Mouse (Mus musculus): ENCODE measurements around the gene Fyn. TPM values are rescaled to one million over a fixed set of nuclear protein-coding genes. Genes with fewer than 3 reads are reported as not detected.

Fyn gene
- polyA plus RNA-seq, 1 experiment from 2014 or later: 79.1 TPM

DNA sequence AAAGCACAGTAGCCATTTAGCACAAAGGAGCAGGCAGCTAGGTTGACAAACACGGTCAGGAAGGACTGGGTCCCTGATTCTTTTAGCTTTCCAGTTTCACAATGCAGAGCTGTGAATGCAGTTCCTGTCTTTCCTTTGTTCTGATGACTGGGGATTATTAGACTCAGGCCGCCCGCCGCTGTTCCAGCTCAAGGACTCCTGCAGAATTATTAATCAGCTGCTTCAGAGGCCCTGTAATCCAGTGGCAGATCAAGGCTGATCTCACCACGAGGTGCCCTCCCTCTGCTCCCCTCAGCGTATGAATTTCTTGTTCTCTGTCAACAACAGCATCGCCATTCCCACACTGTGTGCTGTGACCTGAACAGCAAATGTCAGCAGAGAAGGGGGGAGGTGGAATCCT, 172.3 kb downstream of the Fyn start:
- peak; percentile 82 for ATAC-seq (ENCODE audit: low FRiP score, low read depth)

GRCm38 (mm10) chr10:39541451-39541874, 172.8 kb downstream of the Fyn start:
- no peak overlapping the region for H3K4me2 ChIP-seq
- peaks cover 62% of the 10 kb centered on the region for H3K4me1 ChIP-seq (replicated peaks)
- WGBS: 8% methylated on average over 6 of the region's 6 CpGs

More for the DNA sequence above, 172.3 kb downstream of the Fyn start:
- H3K36me3 ChIP-seq: peaks cover 8% of the 10 kb centered on the region; the same call in 1 of the 2 replicates
- H3K4me1 ChIP-seq (replicated peaks): peaks cover 65% of the 10 kb centered on the region
- H3K27ac ChIP-seq (replicated peaks): peak overlapping the region; percentile 92
- H3K9ac ChIP-seq: peak overlapping the region; percentile 23; the same call in 1 of the 2 replicates
- no peaks in the 10 kb centered on the region for H3K27me3 ChIP-seq
- H3K4me3 ChIP-seq: no peak overlapping the region
- 4% methylated on average over 7 of the region's 7 CpGs for WGBS
- no peak overlapping the region for H3K4me2 ChIP-seq
- no peaks in the 10 kb centered on the region for H3K9me3 ChIP-seq

DNA sequence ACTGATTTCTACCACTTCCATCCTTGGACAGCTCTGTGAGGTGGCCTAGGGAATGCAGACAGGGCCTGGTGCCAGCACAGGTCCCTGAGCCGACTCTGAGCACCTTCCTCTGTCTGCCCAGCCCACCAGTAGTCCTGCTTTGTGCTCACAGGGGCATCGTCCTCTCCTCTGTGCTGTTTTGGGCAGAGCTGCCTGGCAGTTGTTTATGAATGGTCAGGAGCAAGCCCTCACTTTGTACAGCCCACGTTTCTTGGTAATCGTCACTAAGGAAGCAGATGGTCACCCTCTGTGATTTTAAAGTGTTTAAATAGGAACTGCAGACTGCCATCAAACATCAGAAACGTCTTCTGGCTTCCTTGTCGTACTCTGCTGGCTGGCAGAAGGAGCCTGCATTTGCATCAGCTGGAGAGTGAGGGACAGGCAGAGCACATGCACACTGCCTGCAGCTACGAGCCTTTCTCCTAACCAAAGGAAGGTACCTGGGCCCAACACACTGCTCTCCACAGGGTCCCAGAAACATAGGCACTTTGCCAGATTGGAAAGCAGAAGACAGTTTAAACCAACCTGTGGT, 173.4 kb downstream of the Fyn start:
- Histone ChIP-seq H3K9ac (peak overlapping the region; percentile 23; the same call in 1 of the 2 replicates), H3K27me3 (no peaks in the 10 kb centered on the region), H3K4me3 (no peak overlapping the region), H3K9me3 (no peaks in the 10 kb centered on the region), H3K27ac (replicated peaks) (peak overlapping the region; percentile 92), H3K36me3 (peaks cover 8% of the 10 kb centered on the region; the same call in 1 of the 2 replicates), H3K4me2 (no peak overlapping the region), H3K4me1 (replicated peaks) (peaks cover 60% of the 10 kb centered on the region)
- WGBS: 7% methylated on average over 7 of the region's 7 CpGs
- ATAC-seq (ENCODE audit: low FRiP score, low read depth): peak; percentile 52

More at GRCm38 (mm10) chr10:39541451-39541874, 172.8 kb downstream of the Fyn start:
- no peaks in the 10 kb centered on the region for H3K27me3 ChIP-seq
- H3K9me3 ChIP-seq: no peaks in the 10 kb centered on the region
- peak overlapping the region; percentile 92 for H3K27ac ChIP-seq (replicated peaks)
- peak overlapping the region; percentile 23; the same call in 1 of the 2 replicates for H3K9ac ChIP-seq
- H3K36me3 ChIP-seq: peaks cover 8% of the 10 kb centered on the region; the same call in 1 of the 2 replicates
- ATAC-seq (ENCODE audit: low FRiP score, low read depth): peak; percentile 55
- H3K4me3 ChIP-seq: no peak overlapping the region

GRCm38 (mm10) chr10:39542535-39543257, 174.0 kb downstream of the Fyn start:
- Histone ChIP-seq H3K4me1 (replicated peaks) (peaks cover 62% of the 10 kb centered on the region), H3K4me2 (no peak overlapping the region)
- WGBS: 44% methylated on average over 15 of the region's 15 CpGs

DNA sequence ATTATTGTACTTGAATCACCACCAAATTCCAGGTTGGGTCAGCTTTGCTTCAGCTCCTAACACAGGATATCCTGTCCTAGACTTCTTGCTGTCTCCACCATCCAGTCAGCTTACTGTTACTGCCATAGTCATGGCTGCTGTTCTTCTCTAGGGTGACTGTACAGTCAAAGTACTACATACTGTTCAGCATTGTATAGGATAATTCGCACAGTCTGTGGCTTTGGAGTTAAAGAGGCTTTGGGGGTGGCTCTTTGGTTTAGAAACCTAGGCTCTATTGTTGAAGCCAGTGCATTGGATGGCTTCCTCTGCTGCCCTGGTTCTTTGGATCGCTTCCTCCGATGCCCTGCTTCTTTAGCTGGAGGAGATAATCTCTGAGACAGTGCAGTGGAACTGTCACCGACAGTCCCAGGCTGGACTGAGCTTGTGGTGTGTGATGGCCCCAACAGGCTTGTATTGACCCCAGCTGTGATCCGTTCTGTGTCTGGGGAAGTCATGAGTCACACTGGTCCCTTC, 174.7 kb downstream of the Fyn start:
- no peaks in the 10 kb centered on the region for H3K9me3 ChIP-seq
- 71% methylated on average over 5 of the region's 5 CpGs for WGBS
- H3K27ac ChIP-seq (replicated peaks): peak overlapping the region; percentile 92
- no peaks in the 10 kb centered on the region for H3K27me3 ChIP-seq
- H3K4me1 ChIP-seq (replicated peaks): peaks cover 62% of the 10 kb centered on the region
- no peak overlapping the region for H3K9ac ChIP-seq
- H3K4me2 ChIP-seq: no peak overlapping the region
- ATAC-seq (ENCODE audit: low FRiP score, low read depth): no peak
- peaks cover 8% of the 10 kb centered on the region; the same call in 1 of the 2 replicates for H3K36me3 ChIP-seq
- H3K4me3 ChIP-seq: no peak overlapping the region

More at GRCm38 (mm10) chr10:39542535-39543257, 174.0 kb downstream of the Fyn start:
- H3K27ac ChIP-seq (replicated peaks): peak overlapping the region; percentile 92
- H3K9ac ChIP-seq: no peak overlapping the region
- no peaks in the 10 kb centered on the region for H3K9me3 ChIP-seq
- ATAC-seq (ENCODE audit: low FRiP score, low read depth): peak; percentile 39
- H3K36me3 ChIP-seq: peaks cover 8% of the 10 kb centered on the region; the same call in 1 of the 2 replicates
- no peak overlapping the region for H3K4me3 ChIP-seq
- no peaks in the 10 kb centered on the region for H3K27me3 ChIP-seq

GRCm38 (mm10) chr10:39547369-39548074, 178.9 kb downstream of the Fyn start:
- H3K27ac ChIP-seq (replicated peaks): no peak overlapping the region
- no peak overlapping the region for H3K9ac ChIP-seq
- ATAC-seq (ENCODE audit: low FRiP score, low read depth): no peak
- peaks cover 8% of the 10 kb centered on the region; the same call in 1 of the 2 replicates for H3K36me3 ChIP-seq
- H3K4me1 ChIP-seq (replicated peaks): peaks cover 60% of the 10 kb centered on the region
- no peaks in the 10 kb centered on the region for H3K27me3 ChIP-seq
- no peaks in the 10 kb centered on the region for H3K9me3 ChIP-seq
- H3K4me2 ChIP-seq: no peak overlapping the region
- whole genome bisulfite sequencing: 75% methylated on average over 3 of the region's 3 CpGs
- H3K4me3 ChIP-seq: no peak overlapping the region

GRCm38 (mm10) chr10:39550791-39551190, 182.1 kb downstream of the Fyn start:
- peaks cover 73% of the 10 kb centered on the region for H3K4me1 ChIP-seq (replicated peaks)
- no peaks in the 10 kb centered on the region for H3K36me3 ChIP-seq
- H3K4me3 ChIP-seq: no peak overlapping the region
- H3K4me2 ChIP-seq: no peak overlapping the region
- WGBS: 82% methylated on average over 2 of the region's 2 CpGs
- no peaks in the 10 kb centered on the region for H3K9me3 ChIP-seq
- H3K27me3 ChIP-seq: no peaks in the 10 kb centered on the region
- no peak for ATAC-seq (ENCODE audit: low FRiP score, low read depth)
- no peak overlapping the region for H3K9ac ChIP-seq
- H3K27ac ChIP-seq (replicated peaks): peak overlapping the region; percentile 91

GRCm38 (mm10) chr10:39551637-39552185, 183.1 kb downstream of the Fyn start:
- Histone ChIP-seq H3K4me1 (replicated peaks) (peaks cover 74% of the 10 kb centered on the region), H3K27me3 (no peaks in the 10 kb centered on the region), H3K4me3 (no peak overlapping the region), H3K27ac (replicated peaks) (peak overlapping the region; percentile 91), H3K9me3 (no peaks in the 10 kb centered on the region), H3K4me2 (no peak overlapping the region), H3K9ac (peak overlapping the region; percentile 34; the same call in 1 of the 2 replicates), H3K36me3 (no peaks in the 10 kb centered on the region)
- ATAC-seq (ENCODE audit: low FRiP score, low read depth): peak; percentile 27; the same call in 1 of the 2 replicates
- 22% methylated on average over 9 of the region's 9 CpGs for WGBS

GRCm38 (mm10) chr10:39552351-39552814, 183.7 kb downstream of the Fyn start:
- ATAC-seq (ENCODE audit: low FRiP score, low read depth): peak; percentile 70
- 6% methylated on average over 6 of the region's 6 CpGs for WGBS
- H3K4me3 ChIP-seq: no peak overlapping the region

DNA sequence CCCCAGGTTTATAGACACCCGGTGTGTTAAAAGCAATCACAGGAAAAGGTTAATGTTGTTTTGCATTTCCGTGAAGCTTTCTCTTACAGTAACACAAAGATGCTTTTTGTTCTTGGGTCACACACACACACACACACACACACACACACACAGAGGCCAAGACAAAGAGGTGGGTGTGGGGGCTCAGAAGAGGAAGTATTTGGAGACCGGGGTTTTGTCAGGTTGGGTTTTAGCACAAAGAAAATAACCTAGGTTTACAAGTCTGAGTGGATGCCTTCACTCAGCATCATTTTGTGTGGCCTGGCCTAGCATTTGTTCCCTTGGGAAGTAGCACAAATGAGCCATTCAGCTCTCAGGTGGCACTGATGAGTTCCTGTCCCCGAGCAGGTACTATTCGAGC, 184.2 kb downstream of the Fyn start:
- peaks cover 79% of the 10 kb centered on the region for H3K4me1 ChIP-seq (replicated peaks)
- WGBS: 14% methylated on average over 5 of the region's 5 CpGs
- H3K9ac ChIP-seq: peak overlapping the region; percentile 3; the same call in 1 of the 2 replicates

More at GRCm38 (mm10) chr10:39552351-39552814, 183.7 kb downstream of the Fyn start:
- H3K9ac ChIP-seq: 0 out of 2 replicates have a peak overlapping the region, but pooled peaks have one; percentile 34
- no peak overlapping the region for H3K4me2 ChIP-seq
- peaks cover 74% of the 10 kb centered on the region for H3K4me1 ChIP-seq (replicated peaks)
- no peaks in the 10 kb centered on the region for H3K36me3 ChIP-seq
- H3K27me3 ChIP-seq: no peaks in the 10 kb centered on the region
- H3K9me3 ChIP-seq: no peaks in the 10 kb centered on the region
- peak overlapping the region; percentile 91 for H3K27ac ChIP-seq (replicated peaks)

GRCm38 (mm10) chr10:39555289-39555715, 186.6 kb downstream of the Fyn start:
- H3K4me2 ChIP-seq: no peak overlapping the region
- no peak overlapping the region for H3K9ac ChIP-seq
- no peak overlapping the region for H3K4me3 ChIP-seq
- no peak for ATAC-seq (ENCODE audit: low FRiP score, low read depth)
- no peaks in the 10 kb centered on the region for H3K36me3 ChIP-seq
- no peaks in the 10 kb centered on the region for H3K9me3 ChIP-seq
- peaks cover 92% of the 10 kb centered on the region for H3K4me1 ChIP-seq (replicated peaks)
- peak overlapping the region; percentile 67 for H3K27ac ChIP-seq (replicated peaks)
- no peaks in the 10 kb centered on the region for H3K27me3 ChIP-seq
- 28% methylated on average over 7 of the region's 7 CpGs for WGBS

More for the DNA sequence above, 184.2 kb downstream of the Fyn start:
- peak overlapping the region; percentile 91 for H3K27ac ChIP-seq (replicated peaks)
- H3K36me3 ChIP-seq: no peaks in the 10 kb centered on the region
- H3K4me2 ChIP-seq: no peak overlapping the region
- H3K27me3 ChIP-seq: no peaks in the 10 kb centered on the region
- no peaks in the 10 kb centered on the region for H3K9me3 ChIP-seq
- H3K4me3 ChIP-seq: no peak overlapping the region
- no peak for ATAC-seq (ENCODE audit: low FRiP score, low read depth)

Measured in hindbrain, embryonic 15.5 days (tissue).